Mouse (Mus musculus): Measurements from ENCODE around the gene Tab2. TPM values are rescaled to one million over a fixed set of nuclear protein-coding genes. Genes with fewer than 3 reads are reported as not detected.
"Not testable (repeated sequence)": the region's sequence is repeated elsewhere in the genome, so short reads cannot be mapped to it uniquely, and the experiment has no call there.

Gene Tab2
- total RNA-seq, 2 experiments from 2014 or later, result 56.4 to 64.1 TPM

DNA sequence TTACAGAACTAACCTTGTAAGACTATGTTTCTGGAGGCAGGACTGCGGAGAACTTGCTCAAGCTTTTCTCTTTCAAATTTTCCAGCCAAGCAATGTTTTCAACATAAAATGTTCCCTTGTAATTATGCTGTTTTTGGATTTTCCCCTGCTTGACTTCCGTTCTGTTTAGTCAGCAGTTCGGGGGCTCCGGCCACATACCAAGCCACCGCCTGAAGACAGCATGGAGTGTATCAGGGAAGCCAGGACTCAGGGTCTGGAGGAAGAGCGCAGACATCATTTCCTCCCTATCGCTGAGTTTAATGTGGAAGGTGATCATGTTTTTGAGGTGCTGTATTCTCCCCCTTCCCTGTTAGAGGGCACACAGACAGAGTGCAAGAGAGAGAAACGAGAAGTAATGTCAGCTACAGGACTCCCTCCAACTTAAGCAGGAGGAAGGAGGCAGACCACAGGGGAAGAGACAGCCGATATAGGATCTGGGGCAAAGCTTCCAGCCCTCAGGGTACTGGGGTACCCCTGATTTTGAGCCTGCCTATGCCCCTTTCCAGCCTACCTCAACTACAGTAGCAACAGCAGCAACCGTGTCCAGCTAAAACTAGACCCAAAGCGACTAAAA, 67.7 kb downstream of the Tab2 start:
- DNase-seq, result no peak

DNA sequence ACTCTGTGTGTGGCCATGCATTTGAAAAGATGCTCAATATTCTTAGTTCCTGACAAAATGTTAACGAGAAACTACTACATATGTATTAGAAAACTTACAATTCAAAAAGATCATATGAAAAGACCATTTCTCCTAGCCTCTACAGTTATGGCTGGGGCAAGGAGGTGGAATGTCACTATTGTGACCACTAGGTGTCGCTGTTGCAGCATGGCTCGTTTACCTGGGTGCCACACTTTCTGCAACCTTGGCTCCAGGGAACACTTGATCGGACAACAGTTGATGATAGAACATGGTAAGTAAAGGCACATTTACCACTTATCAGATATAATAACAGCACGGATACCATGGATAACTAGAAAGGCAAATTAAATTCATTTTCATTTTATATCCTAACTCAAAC, 72.5 kb downstream of the Tab2 start:
- DNase-seq, result peak; percentile 74

- no peak for DNase-seq
Measured at GRCm38 (mm10) chr10:7881971-7882370, 74.1 kb downstream of the Tab2 start.

DNA sequence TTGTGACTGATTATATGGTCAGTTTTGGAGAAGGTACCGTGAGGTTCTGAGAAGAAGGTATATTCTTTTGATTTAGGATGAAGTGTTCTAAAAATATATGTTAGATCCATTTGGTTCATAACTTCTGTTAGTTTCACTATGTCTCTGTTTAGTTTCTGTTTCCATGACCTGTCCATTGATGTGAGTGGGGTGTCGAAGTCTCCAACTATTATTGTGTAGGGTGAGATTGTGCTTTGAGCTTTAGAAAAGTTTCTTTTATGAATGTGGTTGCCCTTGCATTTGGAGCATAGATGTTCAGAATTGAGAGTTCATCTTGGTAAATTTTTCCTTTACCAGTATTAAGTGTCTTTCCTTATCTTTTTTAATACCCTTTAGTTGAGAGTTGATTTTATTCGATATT, 75.7 kb downstream of the Tab2 start:
- DNase-seq, result not testable (repeated sequence)

DNA sequence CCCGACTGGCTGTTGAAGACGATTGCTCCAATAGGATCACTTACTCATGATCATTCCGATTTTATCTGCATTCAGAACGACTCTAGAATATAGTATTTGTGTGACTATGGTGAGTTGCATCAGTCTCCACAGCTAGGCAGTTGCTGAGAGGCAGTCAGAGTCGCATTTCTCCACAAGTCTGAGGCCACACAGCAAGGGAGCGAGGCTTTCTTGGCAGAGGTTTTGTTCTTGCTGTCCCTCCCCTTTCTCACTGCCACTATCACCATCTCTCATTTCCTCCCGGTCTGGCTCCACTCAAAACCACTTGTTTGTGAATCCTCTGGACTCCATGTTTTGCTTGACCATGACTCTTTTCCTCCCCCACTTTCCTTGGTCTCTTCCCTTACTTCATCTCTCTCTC, 81.8 kb downstream of the Tab2 start:
- no peak for DNase-seq

DNA sequence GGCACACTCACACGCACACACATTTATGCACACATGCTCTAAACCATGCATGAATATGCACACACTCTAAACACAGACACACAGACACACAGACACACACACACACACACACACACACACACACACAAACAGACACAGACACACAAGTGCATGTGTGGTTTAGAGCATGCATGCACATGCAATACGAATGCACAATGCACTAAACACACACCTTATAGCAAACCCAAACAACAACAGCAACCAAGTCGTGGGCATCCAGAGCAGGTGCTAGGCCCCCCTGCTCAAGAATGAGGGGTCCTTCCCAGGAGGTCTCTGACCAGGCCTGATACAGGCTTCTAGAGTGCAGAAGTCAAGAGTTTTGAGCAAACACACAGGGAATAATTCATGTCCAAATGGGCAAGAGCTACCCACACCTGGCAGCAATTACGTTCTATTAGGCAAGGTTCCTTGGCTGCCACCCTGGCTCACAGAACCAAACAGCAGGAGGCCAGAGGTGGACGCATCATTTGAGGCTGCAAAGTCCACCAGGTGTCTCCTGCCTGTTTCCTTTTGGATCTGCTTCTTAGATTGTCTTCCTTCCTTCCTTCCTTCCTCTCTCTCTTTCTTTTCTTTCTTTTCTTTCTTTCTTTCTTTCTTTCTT, 84.5 kb downstream of the Tab2 start:
- DNase-seq, result no peak

- peak; percentile 44 for DNase-seq
Measured at GRCm38 (mm10) chr10:7870571-7871315, 85.3 kb downstream of the Tab2 start.

- no peak for DNase-seq
Measured at GRCm38 (mm10) chr10:7869746-7870145, 86.3 kb downstream of the Tab2 start.

- DNase-seq, result no peak
Measured at GRCm38 (mm10) chr10:7867666-7868030, 88.4 kb downstream of the Tab2 start.

DNA sequence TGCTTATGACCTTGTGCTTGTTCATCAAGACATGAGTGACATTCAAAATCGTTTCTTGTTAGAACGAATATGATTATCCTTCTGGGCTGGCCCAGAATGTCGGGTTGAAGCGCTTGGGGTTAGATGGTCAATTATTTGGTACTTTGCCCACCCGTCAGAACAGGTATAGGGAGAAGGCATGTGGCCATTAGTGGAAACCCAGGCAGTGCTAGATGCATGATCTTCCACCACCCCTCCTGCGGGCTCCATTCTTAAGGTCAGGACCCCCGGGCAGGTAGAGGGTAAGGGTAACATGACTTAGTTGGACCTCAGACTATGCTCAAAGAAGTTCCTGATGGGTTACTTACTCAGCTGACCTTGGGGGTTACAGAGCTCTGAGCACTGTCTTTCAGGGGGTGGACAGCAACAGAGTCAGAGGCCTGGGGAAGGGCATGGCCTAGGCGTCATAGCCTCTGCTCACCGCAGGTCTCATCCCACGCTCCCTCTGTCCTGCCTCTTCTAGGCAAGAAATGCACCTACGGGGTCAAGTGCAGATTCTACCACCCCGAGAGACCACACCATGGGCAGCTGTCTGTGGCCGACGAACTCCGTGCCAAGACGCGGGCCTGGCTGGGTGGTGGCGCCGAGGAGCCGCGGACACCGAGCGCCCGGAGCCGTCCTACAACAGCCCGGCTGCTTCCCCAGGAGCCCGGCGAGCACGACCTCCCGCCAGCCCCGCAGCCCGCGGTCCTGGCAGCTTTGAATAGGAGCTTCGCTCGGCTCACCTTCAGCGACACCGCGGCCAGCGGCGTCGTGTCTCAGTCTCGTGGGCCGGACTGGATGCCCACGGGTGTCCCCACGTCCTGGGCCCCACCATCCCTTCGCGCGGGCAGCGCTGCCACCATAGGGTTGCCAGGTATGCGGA, 89.0 kb downstream of the Tab2 start:
- peak; percentile 50 for DNase-seq

DNA sequence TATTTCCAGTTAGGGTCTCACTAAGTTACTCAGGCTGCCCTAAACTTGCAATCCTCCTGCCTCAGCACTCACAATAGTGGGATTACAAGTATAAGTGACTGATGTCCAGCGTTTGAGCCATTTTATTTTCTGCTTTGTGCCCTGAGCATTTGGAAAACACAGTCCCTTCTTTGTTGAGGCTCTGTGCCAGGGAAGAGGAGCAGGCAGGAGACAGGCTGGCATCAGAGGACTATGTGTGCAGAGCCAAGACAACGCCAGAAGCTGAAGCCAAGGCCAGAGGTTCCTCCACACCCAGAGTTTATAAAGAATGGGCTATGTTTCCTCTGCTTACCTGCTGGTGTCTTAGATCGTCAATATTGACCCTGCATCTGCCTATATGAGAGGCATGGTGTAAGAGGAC, 91.2 kb downstream of the Tab2 start:
- no peak for DNase-seq

DNA sequence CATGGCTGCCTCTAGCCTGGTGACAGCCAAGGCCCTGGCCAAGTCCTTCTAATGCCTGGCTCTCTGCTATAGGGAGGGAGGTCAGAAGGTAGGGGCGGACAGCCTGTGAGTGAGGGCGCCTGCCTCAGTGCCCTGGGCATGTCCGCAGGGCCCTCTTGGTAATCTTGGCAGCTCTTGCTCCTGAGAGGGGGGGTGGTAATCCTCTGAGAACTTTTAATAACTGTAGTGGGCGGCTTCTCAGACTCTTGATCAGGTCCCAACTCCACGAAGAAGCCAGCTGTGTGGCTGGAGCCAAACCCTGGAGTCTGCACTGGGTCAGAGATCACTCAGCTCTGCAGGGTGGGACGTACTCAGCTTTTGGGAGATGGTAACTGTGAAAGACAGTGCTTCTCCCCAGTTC, 91.8 kb downstream of the Tab2 start:
- peak; percentile 24 for DNase-seq

GRCm38 (mm10) chr10:7863411-7863810, 92.6 kb downstream of the Tab2 start:
- no peak for DNase-seq

GRCm38 (mm10) chr10:7861937-7862657, 93.9 kb downstream of the Tab2 start:
- DNase-seq, result no peak

- DNase-seq, result no peak
Measured at GRCm38 (mm10) chr10:7861259-7861936, 94.6 kb downstream of the Tab2 start.

- DNase-seq, result no peak
Measured at GRCm38 (mm10) chr10:7860494-7860893, 95.5 kb downstream of the Tab2 start.

Other genes with a start within 250 kb of the Tab2 start
- gene Katna1, start 230.2 kb downstream of the Tab2 start, total RNA-seq (2021), result 10 to 100 TPM; 12.8 to 15.1 TPM
- gene Ginm1, start 163.4 kb downstream of the Tab2 start, total RNA-seq (2021), result 10 to 100 TPM; 81.0 to 85.2 TPM
- gene Ppil4, start 163.3 kb downstream of the Tab2 start, total RNA-seq (2021), result 10 to 100 TPM; 14.5 to 17.6 TPM
- gene Zc3h12d, start 123.8 kb downstream of the Tab2 start, total RNA-seq (2021), result under 1 TPM; 0.05 to 0.09 TPM

All from gastrocnemius, postnatal 10 days (tissue).